Mouse (Mus musculus): Measurements from ENCODE around the gene Olfr490.

Gene Olfr490

GRCm38 (mm10) chr7:108288834-108289233 lies at the start of gene Olfr490:
TSS of gene Olfr490 (minus strand) at chr7:108288934.
- DNase-seq, result no peak

DNA sequence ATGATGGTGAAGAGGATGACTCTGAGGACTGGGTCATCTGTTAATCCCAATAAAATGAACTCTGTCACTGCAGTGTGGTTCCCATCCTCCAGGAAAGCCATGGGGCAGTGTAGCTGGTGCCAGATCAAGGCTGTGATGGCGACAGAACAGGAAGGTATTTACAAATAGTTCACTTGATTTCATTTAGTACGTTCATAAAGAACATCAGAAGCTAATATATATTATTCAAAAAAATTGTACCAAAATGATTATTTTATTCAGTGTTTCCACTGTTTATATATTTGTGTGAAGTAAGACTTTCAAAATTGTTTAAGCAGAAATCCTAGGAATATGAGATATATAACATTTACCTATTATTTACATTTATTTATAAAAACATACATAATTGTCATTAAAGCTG lies 34.8 kb upstream of the Olfr490 start, which contains the start of gene Olfr492:
Gene Olfr492, minus strand, starts transcription at position 101 of the 400 bp plus-strand sequence.
- no peak for DNase-seq

GRCm38 (mm10) chr7:108313151-108313550 lies 24.4 kb upstream of the Olfr490 start, which contains the start of gene Olfr491:
TSS of gene Olfr491 (plus strand) at chr7:108313451.
- DNase-seq, result no peak

DNA sequence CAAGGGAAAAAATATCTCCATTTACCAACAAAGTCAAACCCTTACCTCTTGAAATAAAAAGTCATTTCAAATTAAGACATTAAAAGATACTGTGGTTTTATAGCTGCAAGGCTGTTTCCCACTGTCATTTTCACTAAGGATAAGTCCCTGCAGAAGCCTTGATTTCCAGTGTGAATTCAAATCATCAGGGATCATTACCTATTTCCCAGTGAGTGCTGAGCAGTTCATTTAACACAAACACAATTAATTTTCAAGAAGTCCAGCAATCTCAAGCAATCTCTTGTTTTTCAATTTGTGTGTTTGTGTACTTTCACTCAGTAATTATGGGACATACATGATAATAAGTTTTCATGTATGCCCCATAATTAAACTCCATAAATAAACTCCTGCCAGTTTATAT lies 30.5 kb downstream of the Olfr490 start, which contains the start of gene Olfr488:
Gene Olfr488, minus strand, starts transcription at position 101 of the 400 bp plus-strand sequence.
- DNase-seq, result no peak
